Mouse (Mus musculus) G1E-ER4 (cell line): ENCODE results near the gene Als2cl. TPM values are rescaled to one million over a fixed set of nuclear protein-coding genes. Genes with fewer than 3 reads are reported as not detected.

Experiments
- GATA1 ChIP-seq: IDR thresholded peaks from one replicate; pipeline ENCODE4 v1.8.0; 2012; ENCODE audit warnings: low read length, inconsistent platforms
- polyA plus RNA-seq: library from polyadenylated mRNA; stranded (reverse); fragments of >175 nt; gene quantifications from 2 replicates; pipeline ENCODE4 v1.2.3, GENCODE M21; 2012

The Als2cl gene
- polyA plus RNA-seq, 1 experiment = not detected

DNA sequence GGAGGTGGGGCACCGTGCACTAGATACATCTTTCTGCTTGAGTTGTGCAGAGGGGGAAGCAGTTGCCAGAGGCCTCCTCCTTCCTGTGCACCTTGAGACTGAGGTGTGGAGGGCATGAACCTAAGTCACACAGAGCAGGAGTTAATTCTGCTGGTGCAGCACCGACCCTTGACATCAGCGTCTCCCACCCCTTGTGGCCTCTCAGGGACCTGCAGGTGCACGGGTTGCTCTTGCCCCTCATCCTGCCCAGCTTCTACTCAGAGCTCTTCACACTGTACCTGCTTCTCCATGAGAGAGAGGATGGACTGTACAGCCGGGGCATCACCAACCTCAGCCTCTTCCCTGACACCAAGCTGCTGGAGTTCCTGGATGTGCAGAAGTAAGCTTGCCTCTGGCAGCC is 15.8 kb downstream of the Als2cl start:
- TF ChIP-seq GATA1 = no peak

DNA sequence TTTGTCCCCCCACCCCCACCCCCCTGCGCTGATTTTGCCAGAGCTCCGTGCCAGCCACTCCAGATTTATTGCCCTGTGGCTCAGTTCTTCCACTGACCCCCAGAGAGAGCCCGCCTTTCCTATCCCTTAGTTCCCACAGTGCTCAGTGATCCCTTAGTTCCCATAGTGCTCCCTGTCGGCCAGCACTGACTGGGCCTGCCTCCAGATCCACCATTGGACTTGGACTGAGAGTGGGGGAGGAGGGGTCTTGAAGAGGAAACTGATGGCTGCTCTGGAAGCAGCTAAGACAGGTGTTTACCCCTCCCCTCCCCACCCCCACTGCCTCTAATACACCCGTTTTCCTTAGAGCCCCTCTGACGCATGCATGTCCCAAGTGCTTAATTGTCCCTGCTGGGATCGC is 16.3 kb downstream of the Als2cl start:
- no peak for TF ChIP-seq GATA1

DNA sequence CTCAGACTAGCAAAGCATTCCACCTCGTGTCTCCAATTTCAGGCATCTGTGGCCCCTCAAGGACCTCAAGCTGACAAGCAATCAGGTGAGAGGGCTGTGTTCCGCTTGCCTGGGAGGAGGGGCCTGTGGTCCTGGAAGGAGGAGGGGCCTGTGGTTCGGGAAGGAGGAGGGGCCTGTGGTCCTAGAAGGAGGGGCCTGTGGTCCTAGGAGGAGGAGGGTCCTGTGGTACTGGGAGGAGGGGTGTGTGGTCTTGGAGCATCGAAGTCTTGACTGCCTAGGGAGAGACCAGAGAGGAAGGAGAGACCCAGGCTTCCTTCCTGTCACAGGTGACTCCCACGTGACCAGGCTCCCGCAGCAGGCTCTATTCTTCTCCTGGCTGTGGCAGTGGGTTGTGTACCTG is 16.9 kb downstream of the Als2cl start:
- no peak for TF ChIP-seq GATA1

DNA sequence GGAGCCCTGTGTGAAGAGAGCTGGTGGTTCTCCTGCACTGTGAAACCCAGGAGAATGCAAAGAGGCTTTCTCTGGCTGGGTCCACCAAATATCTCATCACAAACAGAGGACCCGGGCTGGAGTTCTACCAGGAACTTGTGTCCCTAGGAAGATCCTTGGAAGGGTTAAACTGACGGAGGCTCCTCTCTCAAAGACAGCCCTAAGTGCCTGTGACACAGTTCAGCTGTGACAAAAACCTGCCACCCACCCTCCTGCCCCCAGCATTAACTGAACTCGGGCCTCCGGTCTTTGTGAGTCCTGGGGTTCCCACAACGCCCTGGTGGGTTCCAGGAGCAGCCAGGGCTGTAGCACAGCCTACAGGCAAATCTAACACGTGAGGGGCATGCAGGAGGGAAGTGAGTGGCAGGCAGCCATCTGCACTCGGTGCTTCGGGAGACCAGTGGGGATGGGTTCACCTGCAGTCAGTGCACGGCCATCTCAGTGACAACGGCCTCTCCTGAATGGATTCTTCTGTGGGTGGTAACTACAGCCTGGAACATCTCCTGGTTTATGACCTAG is 19.9 kb downstream of the Als2cl start:
- TF ChIP-seq GATA1 = no peak

DNA sequence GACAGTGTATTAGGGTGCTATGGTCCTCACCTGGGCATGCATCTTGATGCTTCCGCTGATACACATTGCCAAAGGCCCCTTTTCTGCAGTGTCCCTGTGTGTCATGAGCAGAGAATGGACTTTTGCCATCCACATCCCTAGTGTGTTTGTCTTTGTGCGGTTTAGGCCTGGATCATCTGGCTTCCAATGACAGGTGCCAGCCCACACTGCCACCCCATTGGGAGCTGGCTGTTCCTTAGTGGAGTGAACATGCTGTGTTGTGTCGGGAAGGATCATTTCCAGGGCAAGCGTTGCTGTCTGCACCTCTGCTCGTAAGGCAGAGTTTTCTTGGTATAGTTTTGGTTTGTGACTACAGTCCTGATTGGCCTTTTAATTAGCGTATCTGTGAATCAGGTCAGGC is 21.5 kb downstream of the Als2cl start:
- TF ChIP-seq GATA1 = no peak

DNA sequence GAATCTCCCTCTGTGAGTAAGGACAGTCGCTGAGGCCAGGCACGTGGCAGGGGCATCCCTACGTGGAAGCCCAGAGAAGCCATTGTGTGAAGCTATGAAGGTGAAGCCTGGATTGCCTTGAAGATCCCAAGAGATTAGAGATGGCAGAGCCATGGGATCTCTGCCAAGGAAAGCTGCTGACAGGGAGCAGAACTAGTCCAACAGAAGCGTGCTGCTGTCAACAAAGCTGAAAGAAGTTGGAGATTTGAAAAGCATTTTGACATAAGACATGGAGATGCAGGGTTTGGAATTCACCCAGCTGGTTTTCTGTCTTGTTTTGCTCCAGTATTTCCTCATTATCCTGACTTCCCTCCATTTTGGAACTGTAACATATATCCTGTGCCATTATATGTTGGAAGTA is 22.6 kb downstream of the Als2cl start:
- TF ChIP-seq GATA1 = no peak

DNA sequence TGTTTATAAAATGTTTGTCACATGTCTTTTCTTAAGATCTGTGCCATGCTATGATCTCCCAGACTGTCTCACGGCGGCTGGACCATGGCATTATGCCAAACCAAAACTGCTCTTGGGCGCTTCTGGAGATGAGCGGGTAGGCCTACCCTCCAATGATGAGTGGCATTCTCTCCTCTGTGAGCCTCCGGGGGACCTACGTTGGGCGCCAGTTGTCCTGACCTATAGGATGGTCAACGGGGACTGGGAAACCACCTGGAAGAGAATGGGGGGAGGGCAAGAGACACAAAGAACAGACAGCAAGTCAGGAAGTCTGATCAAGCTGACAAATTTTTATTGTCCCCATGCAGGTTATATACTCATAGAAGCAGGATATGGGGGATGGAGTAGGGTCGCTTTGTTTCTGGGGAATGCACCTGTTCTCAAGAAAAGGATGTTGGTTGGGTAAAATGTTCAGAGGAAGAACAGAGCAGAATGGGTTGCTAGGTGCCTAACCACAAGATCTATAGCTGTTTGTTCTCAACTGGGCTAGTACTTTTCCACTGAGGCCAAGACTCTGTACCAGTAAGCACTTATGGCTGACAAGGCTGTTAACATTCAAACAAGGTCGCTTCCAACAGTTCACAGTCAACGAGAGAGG is 27.6 kb downstream of the Als2cl start:
- no peak for TF ChIP-seq GATA1

DNA sequence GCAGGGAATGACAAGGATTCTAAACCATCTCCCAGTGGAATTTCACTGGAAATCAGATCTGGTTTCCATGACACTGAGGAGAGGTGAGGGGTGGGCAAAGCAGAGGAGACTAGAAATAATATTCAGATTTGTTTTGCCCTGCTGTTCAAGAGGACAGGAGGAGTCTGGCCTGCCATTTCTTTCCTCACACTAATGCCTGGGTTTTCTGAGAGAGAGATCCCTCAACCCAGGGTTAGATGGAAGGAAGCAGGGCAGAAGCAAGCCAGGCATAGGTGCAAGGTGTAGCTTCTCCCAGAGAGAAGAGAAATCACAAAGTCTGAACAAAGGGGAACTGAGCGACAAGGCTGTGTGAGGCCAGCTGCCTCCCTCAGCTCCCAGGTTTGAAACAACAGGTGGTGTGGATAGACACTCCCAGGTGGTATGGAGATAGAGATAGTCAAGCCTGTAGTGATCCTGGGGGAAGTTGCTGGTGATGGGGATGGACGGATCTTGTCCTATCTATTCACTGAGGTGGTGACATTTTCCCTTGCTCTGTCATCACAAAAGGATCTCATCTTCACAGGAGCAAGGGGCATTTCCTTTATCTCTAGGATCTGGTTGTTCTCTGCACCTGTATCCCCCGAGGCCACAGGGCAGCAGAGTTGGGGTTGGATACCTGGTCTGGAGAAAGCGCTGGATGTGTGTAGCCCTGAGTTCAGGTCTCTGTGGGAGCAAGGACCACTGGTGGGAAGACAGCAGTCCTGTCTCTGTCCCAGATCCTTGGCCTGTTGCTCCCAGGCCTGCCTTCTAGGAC is 28.4 kb downstream of the Als2cl start:
- TF ChIP-seq GATA1 = no peak

DNA sequence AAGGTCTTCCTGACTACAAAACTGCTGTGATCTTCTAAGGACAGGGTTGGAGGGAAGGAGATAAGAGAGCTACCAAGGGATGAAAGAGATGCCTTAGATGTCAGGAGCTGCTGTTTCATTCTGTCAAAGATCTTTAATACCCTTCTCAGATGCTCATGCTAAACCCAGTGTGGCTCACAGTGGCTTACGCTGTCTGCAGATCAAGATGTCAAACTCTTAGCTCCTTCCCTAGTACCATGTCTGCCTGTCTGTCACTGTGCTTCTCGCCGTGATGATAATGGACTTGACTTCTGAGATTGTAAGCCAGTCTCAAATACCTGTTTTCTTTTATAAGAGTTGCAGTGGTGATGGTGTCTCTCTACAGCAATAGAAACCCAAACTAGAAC is 29.0 kb downstream of the Als2cl start:
- TF ChIP-seq GATA1 = no peak

DNA sequence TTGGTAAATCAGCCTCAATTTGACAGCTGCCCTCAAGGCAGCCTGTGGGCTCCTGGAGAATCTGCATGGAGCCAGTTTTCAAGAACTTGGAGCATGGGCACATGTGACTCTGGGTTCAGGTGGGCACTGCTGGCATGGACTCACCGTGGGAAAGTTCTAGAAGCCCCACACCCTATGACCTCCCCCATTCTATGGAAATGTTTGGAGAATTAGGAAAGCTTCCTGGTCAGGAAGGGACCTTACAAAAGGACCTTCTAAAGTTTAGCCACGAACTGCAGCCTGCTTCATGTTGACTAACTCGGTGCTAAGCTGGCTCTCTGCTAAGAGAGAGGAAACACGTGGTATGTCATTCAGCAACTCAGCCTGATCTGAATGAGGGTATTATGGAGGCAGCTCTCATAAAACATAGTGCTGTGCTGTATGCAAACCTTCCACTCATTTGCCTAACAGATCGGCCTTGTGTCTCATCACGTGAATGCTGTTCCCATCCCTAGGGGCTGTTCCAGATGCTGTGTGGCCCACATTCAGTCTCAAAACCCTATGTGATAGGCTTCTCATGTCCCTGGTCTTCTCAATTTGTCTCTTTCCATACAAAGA is 29.8 kb downstream of the Als2cl start:
- TF ChIP-seq GATA1 = no peak

DNA sequence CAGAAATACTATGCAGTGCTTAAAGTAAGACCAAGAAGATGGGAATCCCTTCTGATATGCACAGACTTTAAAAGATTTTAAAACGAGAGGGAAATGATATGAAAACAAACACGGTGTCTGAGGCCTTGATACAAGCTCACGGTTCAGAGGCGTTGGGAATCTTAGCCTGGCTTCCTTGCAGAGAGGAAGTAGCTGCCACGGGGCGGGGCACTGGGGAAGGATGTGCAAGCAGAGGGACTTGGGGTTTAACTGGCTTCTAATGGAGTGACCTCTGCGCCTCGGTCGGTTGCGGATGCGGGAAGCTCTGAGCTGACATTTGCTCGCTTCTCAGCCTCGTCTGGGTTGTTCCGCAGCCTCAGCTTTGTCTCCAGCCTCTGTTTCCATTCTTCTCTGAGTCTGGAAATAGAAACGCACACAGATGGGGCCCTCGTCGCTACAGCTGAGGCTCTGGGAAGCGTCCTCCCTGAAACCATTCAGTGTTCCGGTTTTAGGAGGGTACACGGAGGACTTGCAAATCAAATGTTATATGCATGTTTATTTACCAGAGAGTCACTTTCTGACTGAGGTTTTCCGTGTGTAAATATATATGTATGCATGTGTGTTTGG is 35.1 kb downstream of the Als2cl start:
- no peak for TF ChIP-seq GATA1

DNA sequence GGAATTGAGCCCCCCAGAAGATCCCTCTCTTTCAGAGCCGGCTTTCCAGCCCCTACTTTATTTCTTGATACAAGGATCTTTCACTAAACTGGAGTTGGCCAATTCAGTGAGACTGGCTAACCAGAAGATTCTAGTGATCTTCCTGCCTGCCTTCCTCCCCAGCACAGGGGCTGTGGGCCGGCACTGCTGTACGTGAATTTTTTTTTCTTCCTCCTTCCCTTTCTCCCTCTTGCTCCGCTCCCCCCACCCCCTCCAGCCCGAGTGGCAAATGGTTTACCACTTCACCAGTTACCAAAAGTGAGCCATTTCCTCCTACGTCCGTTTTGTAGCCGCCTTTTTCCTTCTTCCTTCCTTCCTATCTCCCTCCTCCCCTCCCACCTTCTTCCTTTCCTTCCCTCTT is 35.8 kb downstream of the Als2cl start:
- no peak for TF ChIP-seq GATA1

DNA sequence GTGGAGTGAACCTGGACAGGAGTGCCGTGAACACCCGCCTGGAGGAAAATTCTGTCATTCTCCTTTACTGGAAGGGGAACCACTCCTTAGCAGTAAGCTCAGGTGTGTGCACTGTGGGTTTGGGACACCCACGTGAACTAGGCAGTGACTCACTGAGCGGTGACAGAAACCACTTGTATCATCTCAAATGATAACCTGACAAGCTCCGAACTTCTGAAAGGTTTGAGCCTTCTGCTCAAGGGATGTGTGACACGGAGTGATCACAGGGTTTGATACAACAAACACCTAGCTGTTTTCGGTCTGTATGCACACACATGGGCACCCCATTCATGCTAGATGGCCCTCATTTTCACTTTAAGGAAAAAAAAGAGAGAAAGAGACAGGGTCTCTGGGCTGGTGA is 37.1 kb downstream of the Als2cl start, which contains the start of gene Fam240a:
Fam240a (minus strand) TSS at position 76 of the 400 bp plus-strand sequence.
- no peak for TF ChIP-seq GATA1

DNA sequence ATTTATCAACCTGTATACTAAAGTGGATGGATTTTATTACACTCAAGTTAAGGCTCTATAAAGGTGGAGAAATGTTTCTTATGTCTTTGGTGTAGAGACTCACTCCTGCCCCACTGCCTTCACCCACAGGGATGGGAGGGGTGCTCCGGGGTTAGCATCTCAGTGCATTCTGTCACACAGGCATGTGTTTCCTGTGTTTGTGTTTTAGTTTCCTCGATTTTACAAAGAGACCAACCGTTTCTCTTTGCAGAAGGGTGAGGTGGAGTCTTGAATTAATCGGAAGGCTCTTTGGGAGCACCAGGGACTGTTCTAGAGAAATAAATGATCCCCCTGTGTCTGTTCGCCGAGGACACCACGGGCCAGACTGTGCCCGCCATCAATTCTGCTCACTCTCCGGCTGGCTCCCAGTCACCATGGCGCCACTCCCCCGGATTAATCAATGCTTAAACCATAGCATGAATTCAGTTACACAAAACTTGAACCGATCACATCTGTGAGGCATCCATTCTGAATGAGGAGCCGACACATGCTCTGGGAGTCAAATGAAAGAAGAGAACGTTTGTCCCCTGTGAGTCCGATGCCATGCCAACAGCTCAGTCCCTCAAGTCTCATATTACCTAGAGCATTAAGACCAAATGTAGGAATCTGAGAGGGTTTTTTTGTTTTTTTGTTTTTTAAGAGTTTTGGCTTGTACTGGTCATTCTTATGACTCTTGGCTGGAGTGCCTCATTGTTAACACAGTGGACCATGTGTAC is 41.2 kb downstream of the Als2cl start:
- TF ChIP-seq GATA1 = no peak

DNA sequence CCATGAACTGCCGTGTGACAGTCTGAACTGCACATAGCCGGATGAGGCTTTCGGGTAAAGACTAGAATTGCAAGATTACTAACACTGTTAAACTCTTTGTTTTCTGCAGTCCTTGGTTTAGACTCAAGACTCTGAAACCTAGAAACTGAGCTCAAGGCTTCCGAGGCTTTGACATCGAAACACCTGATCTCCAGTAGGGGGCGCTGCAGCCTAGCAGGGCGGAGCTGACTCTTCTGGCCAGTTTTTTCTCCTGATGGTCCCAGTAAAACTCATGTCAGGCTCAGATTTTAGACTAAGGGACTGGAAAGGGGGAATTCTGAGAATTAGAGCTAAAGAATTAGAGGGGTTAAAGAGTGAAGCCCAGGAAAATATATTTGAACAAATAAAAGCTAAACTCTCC is 43.1 kb downstream of the Als2cl start:
- TF ChIP-seq GATA1 = no peak

DNA sequence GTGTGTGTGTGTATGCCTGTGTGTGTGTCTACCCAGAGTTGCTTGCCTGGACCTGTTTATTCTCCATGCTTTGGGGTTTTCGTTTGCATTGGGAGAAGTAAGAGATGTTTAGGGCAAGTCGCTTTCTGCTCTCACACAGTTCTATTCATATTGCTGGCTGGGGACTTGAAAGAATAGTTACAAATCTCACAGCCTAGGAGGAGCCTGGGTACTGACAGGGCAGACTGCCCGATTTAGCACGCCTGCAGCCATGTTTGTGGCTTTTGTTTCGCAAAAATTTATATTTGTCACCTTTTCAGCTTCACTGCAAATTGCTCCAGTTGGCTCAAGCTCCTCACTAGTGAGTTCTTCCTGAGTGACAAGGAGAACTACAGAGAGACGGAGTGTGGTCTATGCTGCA is 51.9 kb downstream of the Als2cl start:
- TF ChIP-seq GATA1 = no peak
